Mouse (Mus musculus): Measurements from ENCODE around the gene Pon1.

- TF ChIP-seq MAX (IDR thresholded peaks at IDR 0.05; ENCODE audit: low read depth), result no peak
- no peak for TF ChIP-seq POLR2AphosphoS2 (IDR thresholded peaks at IDR 0.05; ENCODE audit: insufficient read length, low read depth)
- TF ChIP-seq POLR2A (IDR thresholded peaks at IDR 0.05; ENCODE audit: insufficient read length, low read depth), result no peak
- no peak for TF ChIP-seq CEBPB (IDR thresholded peaks at IDR 0.05; ENCODE audit: insufficient read depth, poor library complexity, severe bottlenecking)
- TF ChIP-seq E2F4 (IDR thresholded peaks at IDR 0.05; ENCODE audit: insufficient read depth), result no peak
- no peak for TF ChIP-seq USF1 (IDR thresholded peaks at IDR 0.05; ENCODE audit: low read depth)
These were observed 7.4 kb downstream of the Pon1 start for GRCm38 (mm10) chr6:5186229-5186950.
